In the genomic region with DNA sequence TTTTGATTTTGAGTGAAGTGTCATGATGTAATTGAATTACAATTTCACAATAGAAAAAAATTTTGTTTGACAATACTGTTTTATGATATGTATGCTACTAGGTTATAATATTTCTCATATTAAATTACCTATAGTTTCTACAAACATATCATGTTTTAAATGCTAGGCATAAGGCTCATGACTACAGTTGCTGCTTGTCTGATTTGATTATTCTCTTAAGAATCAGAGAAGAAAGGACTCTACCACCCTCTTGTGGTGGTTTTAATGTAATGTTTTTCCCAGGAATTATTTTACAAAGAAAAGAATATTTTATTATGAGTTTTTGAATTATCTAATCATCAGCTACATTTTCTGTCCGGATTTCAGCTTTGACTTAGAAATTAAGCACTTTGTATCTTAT, we compare ENCODE assay signal across 12 mouse cellular contexts.
DNase-seq lines count a peak whose midpoint lies in the region; ATAC-seq and TF ChIP-seq lines count a peak whose summit lies in the region.
"Had no signal": no experiment of that assay in that cellular context is flagged by ENCODE, and none has a peak within 500 bp of the region (broad histone marks: within the 10 kb centered on the region; RNA-seq: fewer than 3 reads in every experiment).

No protein-coding gene starts in this region.

- H3K9ac ChIP-seq in intestine, postnatal 0 days (ENCODE audit: low read depth, low read length), result no peak overlapping the region
- no peak overlapping the region for H3K9ac ChIP-seq in intestine, embryonic 15.5 days
- H3K9ac ChIP-seq: neural tube, embryonic 12.5 days had no signal

- H3K27me3 ChIP-seq in intestine, postnatal 0 days (replicated peaks; ENCODE audit: control insufficient read depth, insufficient read depth, low read length), result no peaks in the 10 kb centered on the region
- no peaks in the 10 kb centered on the region for H3K27me3 ChIP-seq in intestine, embryonic 15.5 days (replicated peaks)
- H3K27me3 ChIP-seq: neural tube, embryonic 12.5 days had no signal

- peak; percentile 72 for TF ChIP-seq CTCF in intestine, postnatal 0 days (IDR thresholded peaks at IDR 0.05; ENCODE audit: low read depth)

- WGBS in intestine, postnatal 0 days, result 6% methylated on average over 1 of the region's 1 CpGs
- 6% methylated on average over 1 of the region's 1 CpGs for WGBS in intestine, embryonic 15.5 days

- no peaks in the 10 kb centered on the region for H3K9me3 ChIP-seq in intestine, postnatal 0 days (ENCODE audit: control insufficient read depth)
- H3K9me3 ChIP-seq in intestine, embryonic 15.5 days, result no peaks in the 10 kb centered on the region
- H3K9me3 ChIP-seq: neural tube, embryonic 12.5 days had no signal

- H3K4me3 ChIP-seq in intestine, postnatal 0 days (ENCODE audit: low read depth, low read length), result no peak overlapping the region
- no peak overlapping the region for H3K4me3 ChIP-seq in intestine, embryonic 15.5 days (replicated peaks)
- H3K4me3 ChIP-seq: erythroblast, embryonic 14.5 days; neural tube, embryonic 12.5 days had no signal

- no peak for ATAC-seq in intestine, postnatal 0 days
- ATAC-seq in intestine, embryonic 15.5 days, result no peak
- peak; percentile 50 for ATAC-seq in inflammation-experienced regulatory T-cells, adult 6 months

- DNase-seq in A20 (ENCODE audit: low read depth, low spot score) (peak; percentile 46), MN1 (ENCODE audit: low spot score) (peak; percentile 63)
- no peak for DNase-seq in adrenal gland, adult 18-20 months (ENCODE audit: low spot score in 2 of 2)
- DNase-seq in natural killer cell, adult 2 months (ENCODE audit: low spot score in 2 of 2), result no peak
- DNase-seq in T-cell, adult 2 months (ENCODE audit: low spot score), result no peak
- DNase-seq: adrenal gland, postnatal 14 days; heart, postnatal 4 days had no signal

- no peak overlapping the region for H3K27ac ChIP-seq in intestine, postnatal 0 days (ENCODE audit: low read depth, low read length)
- H3K27ac ChIP-seq in intestine, embryonic 15.5 days, result no peak overlapping the region
- H3K27ac ChIP-seq: neural tube, embryonic 12.5 days had no signal

- peaks cover 19% of the 10 kb centered on the region for H3K36me3 ChIP-seq in intestine, postnatal 0 days (ENCODE audit: control insufficient read depth, insufficient read depth)
- H3K36me3 ChIP-seq in intestine, embryonic 15.5 days, result 0 out of 2 replicates have a peak, but pooled peaks cover 3% of the 10 kb centered on the region
- H3K36me3 ChIP-seq: neural tube, embryonic 12.5 days had no signal

- no peaks in the 10 kb centered on the region for H3K4me1 ChIP-seq in intestine, postnatal 0 days (replicated peaks; ENCODE audit: control insufficient read depth, insufficient read depth, low read length)
- H3K4me1 ChIP-seq in intestine, embryonic 15.5 days (replicated peaks), result 0 out of 2 replicates have a peak, but pooled peaks cover 3% of the 10 kb centered on the region
- H3K4me1 ChIP-seq: neural tube, embryonic 12.5 days had no signal

- no peak overlapping the region for H3K4me2 ChIP-seq in intestine, postnatal 0 days (replicated peaks; ENCODE audit: low read depth)
- no peak overlapping the region for H3K4me2 ChIP-seq in intestine, embryonic 15.5 days (replicated peaks)
- H3K4me2 ChIP-seq: neural tube, embryonic 12.5 days had no signal

Comparison
In these comparisons a context has a peak if more than half of its experiments do, and no peak if none do; other contexts are left out.
1. DNase-seq: peak in A20 (single experiment) and MN1 (single experiment); none in adrenal gland, adult 18-20 months (0 of 2), natural killer cell, adult 2 months (0 of 2) and T-cell, adult 2 months (single experiment).